Mouse (Mus musculus): ENCODE data around the gene Isoc2a.

DNA sequence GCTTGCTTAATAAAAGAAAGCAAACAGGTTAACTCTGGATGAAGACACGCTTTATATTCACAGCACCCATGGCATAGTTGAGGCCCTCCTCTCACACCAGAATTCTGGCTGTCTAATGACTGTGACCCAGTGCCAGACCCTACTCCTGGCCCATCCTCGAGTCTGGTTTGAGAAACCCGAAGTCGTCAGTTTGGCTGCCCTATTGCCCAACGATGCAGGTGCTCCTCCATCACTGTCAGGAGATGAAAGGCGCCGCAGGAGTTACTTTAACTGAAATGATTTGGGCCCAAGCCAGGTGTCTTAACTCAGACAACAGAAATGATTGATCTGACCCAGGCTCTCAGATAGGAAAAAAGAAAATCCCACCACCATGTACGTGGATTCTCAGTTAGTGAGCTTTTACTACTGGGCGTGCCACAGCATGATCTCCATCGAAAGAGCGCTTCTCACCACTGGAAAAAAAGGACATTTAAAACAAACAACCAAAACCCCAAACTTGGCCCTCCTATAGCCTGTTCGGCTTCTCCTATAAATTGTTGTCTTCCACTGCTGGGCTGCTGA is 17.5 kb upstream of the Isoc2a start:
- no peak for TF ChIP-seq POLR2A (IDR thresholded peaks at IDR 0.05; ENCODE audit: insufficient read depth, low read depth, low read length)
- TF ChIP-seq CTCF (IDR thresholded peaks at IDR 0.05) = no peak
- TF ChIP-seq EP300 (IDR thresholded peaks at IDR 0.05; ENCODE audit: insufficient read depth, low read depth, low read length) = no peak
